Mouse (Mus musculus): ENCODE results near the gene Defb9. TPM values are rescaled to one million over a fixed set of nuclear protein-coding genes. Genes with fewer than 3 reads are reported as not detected.

Defb9 gene
- polyA plus RNA-seq (2012; rRNA removed; ENCODE audit: low replicate concordance): not detected in 2 replicates

GRCm38 (mm10) chr8:21885321-21885720 lies at the start of gene Defb9:
Gene Defb9 (minus strand): TSS chr8:21885421.

GRCm38 (mm10) chr8:21932610-21933009 lies 47.4 kb upstream of the Defb9 start, which contains the start of gene Defb15:
Gene Defb15 (minus strand): TSS chr8:21932710.

GRCm38 (mm10) chr8:21906290-21906689 lies 21.1 kb upstream of the Defb9 start, which contains the start of gene Defb11:
Gene Defb11 (minus strand): TSS chr8:21906412.

GRCm38 (mm10) chr8:21858586-21858985 lies 26.6 kb downstream of the Defb9 start, which contains the start of gene Defb10:
Gene Defb10 (plus strand): TSS chr8:21858901.

Other genes with a start within 250 kb of the Defb9 start
- gene Defa17, start 229.6 kb downstream of the Defb9 start, polyA plus RNA-seq (2012; rRNA removed; ENCODE audit: low replicate concordance): not detected in 2 replicates
- gene Defa34, start 219.6 kb downstream of the Defb9 start, polyA plus RNA-seq (2012; rRNA removed; ENCODE audit: low replicate concordance): not detected in 2 replicates
- gene AY761184, start 181.8 kb downstream of the Defb9 start, polyA plus RNA-seq (2012; rRNA removed; ENCODE audit: low replicate concordance): not detected in 2 replicates
- gene Defa24, start 150.9 kb downstream of the Defb9 start, polyA plus RNA-seq (2012; rRNA removed; ENCODE audit: low replicate concordance): not detected in 2 replicates
- not detected in 2 replicates for gene Defb50, start 61.9 kb downstream of the Defb9 start, polyA plus RNA-seq (2012; rRNA removed; ENCODE audit: low replicate concordance)
- gene Defb2, start 45.5 kb downstream of the Defb9 start, polyA plus RNA-seq (2012; rRNA removed; ENCODE audit: low replicate concordance): not detected in 2 replicates
- not detected in 2 replicates for gene Defb10, start 26.5 kb downstream of the Defb9 start, polyA plus RNA-seq (2012; rRNA removed; ENCODE audit: low replicate concordance)
- gene Defb11, start 21.0 kb upstream of the Defb9 start, polyA plus RNA-seq (2012; rRNA removed; ENCODE audit: low replicate concordance): not detected in 2 replicates
- not detected in 2 replicates for gene Defb15, start 47.3 kb upstream of the Defb9 start, polyA plus RNA-seq (2012; rRNA removed; ENCODE audit: low replicate concordance)
- not detected in 2 replicates for gene Defb35, start 52.9 kb upstream of the Defb9 start, polyA plus RNA-seq (2012; rRNA removed; ENCODE audit: low replicate concordance)
- not detected in 2 replicates for gene Defb13, start 61.3 kb upstream of the Defb9 start, polyA plus RNA-seq (2012; rRNA removed; ENCODE audit: low replicate concordance)
- gene Fam90a1a, start 73.3 kb upstream of the Defb9 start, polyA plus RNA-seq (2012; rRNA removed; ENCODE audit: low replicate concordance): not detected in 2 replicates
- gene Ccdc70, start 84.4 kb upstream of the Defb9 start, polyA plus RNA-seq (2012; rRNA removed; ENCODE audit: low replicate concordance): not detected in 2 replicates
- 0.04 and 0.77 TPM in 2 replicates for gene Atp7b, start 174.9 kb upstream of the Defb9 start, polyA plus RNA-seq (2012; rRNA removed; ENCODE audit: low replicate concordance)
- 5.9 and 9.0 TPM in 2 replicates for gene Alg11, start 175.3 kb upstream of the Defb9 start, polyA plus RNA-seq (2012; rRNA removed; ENCODE audit: low replicate concordance)
- 0.18 TPM in 1 of 2 replicates, not detected in the other for gene Nek5, start 239.6 kb upstream of the Defb9 start, polyA plus RNA-seq (2012; rRNA removed; ENCODE audit: low replicate concordance)

Data from subcutaneous adipose tissue, adult 2 months (tissue).